Mouse (Mus musculus): ENCODE data around the gene Lmntd1.
"Not testable (repeated sequence)": the region's sequence is repeated elsewhere in the genome, so short reads cannot be mapped to it uniquely, and the experiment has no call there.

Lmntd1 gene

DNA sequence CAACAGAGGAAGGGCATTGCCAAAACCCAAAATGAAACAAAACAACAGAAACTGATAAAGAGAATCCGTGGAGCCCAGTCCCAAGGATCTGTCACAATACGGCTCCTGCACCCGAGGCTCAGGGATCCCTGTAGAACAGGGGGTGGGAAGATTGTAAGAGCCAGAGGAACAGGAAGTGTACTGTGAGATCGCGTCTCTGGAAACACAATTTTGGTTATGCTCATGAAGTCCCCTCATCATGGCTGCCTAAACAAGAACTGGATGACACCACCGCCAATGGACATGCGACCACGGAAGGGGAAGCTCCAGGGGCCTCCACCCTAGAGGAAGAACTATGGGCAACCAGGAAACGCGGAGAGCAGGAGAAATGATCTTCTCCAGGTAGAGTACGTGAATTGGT is 271.3 kb downstream of the Lmntd1 start:
- no peak for DNase-seq (ENCODE audit: low spot score in 2 of 2)

DNA sequence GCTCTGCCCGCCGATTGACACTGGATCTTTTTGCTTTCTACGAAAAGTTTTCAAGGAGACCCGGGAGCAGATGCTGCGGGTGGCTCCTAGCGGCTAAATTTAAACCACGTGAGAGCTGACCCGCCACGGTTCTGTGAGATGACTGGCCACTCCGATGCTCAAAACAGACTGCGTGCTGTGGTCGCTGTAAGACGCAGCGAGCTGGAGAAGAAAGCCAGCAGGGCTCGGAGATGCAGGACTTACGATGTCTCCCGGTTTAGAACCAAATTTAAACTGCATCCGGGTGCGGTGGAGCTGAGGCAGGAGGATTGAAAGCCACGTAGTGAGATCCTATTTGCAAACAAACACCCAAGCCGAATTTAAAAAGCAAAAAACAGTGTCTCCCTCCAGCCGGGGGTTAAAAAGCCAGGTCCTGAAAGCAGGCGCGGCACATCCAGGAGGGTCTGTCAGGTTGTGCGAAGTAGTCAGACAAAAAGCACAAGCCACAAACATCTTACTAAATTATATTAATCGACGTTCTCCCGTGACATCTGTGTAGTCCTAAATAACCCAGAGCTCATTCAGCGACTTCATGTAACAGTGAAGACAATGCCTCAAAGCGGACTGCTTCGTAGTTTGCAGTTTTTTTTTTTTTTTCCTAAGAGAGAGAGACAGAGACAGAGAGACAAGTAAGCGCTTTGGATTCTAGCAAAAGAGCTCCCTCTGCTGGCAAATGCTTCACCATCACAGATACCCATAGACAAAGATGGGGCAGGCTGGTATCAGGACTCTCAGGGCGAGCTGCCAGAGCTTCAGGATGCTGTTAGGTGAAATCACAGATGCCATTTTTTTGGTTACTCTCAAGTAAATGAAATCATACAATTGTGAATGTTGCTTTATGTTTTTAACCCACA is 272.6 kb downstream of the Lmntd1 start:
- peak; percentile 54 to 84 for DNase-seq (ENCODE audit: low spot score in 2 of 2)

DNA sequence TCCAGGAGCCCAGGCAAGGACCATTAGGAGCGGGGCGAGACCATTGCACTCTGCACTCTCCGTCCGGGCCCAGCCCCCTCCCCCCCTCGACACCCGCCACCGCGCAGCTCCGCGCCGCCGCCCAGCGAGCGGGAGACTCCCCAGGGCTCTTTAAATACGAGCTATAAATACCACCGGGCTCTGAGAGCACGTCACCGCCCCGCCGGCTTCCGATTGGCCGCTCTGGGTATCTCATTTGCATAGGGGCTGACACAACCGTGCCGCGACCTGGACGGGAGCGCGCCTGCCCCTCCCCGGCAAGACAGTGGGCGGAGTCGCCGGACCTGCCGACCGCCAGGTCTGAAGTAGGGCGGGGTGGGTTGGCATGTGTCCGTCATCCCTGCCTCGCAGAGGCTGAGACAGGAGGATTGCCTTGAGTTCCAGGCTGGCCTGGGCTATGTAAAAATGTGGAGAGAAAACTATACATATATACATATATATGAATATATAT is 273.4 kb downstream of the Lmntd1 start:
- peak; percentile 85 to 95 for DNase-seq (ENCODE audit: low spot score in 2 of 2)

DNA sequence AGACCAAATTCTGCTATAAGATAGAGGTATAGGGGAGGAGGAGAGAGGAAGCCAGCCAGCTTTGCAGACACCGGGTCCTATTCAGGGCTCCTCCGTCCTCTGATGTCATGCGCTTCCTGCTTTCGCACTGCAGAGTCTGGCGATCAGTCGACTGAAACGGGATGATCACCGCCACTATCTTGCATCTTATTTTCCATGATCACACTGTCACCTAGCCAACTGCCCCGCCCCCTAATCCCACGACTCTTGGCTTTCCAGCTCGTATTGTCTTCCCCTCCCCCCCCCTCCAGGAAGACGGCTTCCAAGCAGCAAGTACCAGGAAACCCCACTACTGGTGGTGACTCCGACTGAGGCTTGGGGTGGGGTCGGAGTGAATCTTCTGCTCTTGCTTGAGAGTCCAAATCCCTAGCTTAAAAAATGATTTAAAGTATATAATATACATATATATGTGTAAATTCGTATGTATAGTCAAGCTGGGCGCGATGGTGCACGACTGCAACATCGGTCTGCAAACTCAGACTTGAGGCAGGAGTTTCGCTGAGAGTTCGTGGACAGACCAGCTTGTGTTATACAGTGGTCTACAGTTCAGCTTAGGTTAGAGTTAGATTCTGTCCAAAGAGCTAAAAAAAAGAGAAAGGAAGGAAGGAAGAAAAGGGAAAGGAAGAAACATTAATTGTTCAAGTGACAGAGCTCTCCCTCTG is 274.0 kb downstream of the Lmntd1 start:
- peak; percentile 31 to 60 for DNase-seq (ENCODE audit: low spot score in 2 of 2)

DNA sequence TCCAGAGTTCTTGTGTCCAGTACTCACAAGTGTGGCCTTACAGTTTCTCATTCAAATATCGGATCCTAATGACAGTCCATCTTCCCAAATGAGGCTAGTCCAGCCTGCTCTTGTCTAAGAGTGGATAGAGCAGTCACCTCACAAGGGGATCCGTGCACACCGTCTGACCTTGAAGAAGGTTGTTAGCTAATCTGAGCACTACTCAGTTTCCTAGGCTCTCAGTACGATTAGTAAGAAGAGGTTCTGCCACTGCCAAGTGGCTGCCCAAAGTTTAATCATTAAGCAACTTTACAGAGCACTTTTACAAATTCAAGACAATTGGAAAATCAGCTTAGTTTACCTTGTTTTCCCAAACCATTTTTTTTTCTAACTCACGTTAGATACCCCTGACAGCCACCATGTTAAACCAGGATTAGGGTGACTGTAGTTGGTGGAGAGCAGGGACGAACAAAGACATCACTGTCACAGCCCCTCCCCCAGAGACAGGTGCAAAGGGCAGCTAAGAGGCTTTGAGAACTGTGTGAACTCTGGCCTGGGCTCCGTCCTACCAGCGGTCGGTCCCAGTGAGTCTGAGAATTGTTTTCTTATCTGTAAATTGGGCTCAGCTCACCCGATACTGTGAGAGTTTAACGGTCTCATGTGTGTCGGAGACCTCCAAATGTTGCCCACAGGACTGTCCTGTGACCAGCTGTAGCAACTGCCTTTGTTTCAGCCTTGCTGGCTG is 275.4 kb downstream of the Lmntd1 start:
- no peak for DNase-seq (ENCODE audit: low spot score in 2 of 2)

DNA sequence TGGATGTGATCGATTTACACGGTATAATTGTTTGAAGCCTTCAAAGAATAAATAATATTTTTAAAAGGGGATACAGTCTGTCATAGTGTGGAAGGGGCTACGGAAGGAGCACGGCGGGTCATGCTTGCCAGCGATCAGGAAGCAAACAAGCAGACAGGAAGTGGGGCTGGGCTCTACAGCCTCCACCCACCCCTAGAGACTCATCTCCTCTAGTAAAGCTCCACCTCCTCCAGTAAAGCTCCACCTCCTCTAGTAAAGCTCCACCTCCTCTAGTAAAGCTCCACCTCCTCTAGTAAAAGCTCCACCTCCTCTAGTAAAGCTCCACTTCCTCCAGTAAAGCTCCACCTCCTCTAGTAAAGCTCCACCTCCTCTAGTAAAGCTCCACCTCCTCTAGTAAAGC is 276.6 kb downstream of the Lmntd1 start:
- not testable (repeated sequence) for DNase-seq (ENCODE audit: low spot score in 2 of 2)

DNA sequence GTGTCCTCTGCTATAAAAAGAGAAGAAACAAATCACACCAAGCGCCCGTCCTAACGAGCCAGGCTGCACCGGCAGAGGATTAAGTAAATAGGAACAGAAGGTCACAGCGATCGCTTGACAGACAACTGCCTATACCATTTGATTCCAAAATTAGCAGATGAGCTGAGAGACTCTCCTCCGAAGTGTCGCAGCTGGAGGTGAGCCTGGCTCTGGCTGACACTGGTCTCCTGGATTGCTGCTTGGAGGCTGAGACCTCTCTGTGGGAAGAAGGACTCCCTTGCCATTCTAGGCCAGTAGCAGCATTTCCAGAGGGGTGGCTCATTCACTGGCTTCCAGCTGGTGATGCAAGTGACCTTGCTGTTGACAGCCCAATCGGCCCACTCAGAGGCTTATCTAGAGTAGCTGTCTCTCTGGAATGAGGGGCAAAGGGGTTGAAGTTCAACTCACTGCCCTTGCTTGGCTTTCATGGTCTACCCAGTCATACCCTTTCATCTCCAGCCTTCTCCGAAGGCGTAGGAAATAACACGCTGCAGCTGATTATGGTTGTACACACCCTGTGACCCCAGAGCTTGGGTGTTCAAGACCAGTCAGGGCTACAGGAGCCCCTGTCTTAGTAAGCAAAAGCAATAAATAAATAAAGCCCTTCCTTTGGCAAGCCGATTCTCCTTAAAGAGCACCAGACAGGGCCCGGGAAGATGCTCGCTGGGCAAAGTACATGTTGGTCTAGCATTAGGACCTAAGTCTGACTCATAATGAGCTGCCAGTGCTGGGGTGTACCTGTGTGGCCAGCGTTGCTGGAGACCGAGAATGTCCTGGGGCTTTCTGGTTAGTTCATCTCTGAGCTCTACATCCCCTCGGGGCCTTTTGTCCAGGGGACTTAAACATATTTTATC is 278.0 kb downstream of the Lmntd1 start:
- DNase-seq (ENCODE audit: low spot score in 2 of 2) = no peak

DNA sequence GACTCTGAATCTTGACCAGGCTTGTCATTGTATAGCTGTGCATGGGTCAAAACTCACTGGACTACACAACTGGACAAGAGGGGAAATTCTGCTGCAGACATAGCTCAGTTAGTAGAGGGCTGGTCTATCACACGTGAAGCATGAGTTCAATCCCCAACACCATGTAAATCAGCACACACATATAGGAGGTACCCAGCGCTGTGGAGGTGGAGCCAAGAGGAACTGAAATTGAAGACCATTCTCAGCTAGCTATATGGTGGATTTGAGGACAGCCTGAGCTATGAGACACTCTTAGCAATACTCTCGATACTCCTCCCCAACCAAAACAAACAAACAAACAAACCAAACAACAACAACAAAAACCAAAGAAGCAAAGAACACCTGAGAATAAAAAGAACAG is 279.9 kb downstream of the Lmntd1 start:
- DNase-seq (ENCODE audit: low spot score in 2 of 2) = no peak

DNA sequence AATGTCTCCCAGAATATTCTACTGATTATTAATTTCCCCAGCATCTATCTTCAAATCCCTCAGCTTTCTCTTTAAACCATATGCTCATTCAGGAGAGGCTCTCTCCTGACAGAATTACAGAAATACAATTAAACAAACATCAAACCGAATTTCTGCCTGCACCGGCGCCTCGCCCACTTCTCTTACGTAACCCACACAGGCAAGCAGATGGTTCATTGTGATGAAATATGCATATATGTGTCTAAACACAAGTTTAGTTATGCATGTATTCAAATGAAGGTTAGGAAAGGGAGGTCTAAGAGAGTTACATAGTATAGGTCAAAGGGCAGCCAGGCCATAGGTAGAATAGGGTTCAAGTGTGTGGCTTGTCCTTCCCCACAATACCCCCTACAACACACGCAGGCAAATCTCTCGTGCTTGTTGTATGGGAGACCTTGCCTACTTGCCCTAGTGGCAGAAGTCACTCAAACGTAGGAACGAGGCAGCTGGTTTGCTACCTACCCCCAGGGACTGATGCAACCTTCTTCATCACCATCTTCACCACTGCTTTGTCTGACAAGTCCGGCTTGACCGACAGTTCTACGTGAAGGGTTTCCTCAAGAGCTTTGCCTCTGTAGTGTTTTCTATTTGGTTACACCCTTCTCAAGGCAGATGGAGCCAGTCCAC is 287.8 kb downstream of the Lmntd1 start:
- no peak for DNase-seq (ENCODE audit: low spot score in 2 of 2)

DNA sequence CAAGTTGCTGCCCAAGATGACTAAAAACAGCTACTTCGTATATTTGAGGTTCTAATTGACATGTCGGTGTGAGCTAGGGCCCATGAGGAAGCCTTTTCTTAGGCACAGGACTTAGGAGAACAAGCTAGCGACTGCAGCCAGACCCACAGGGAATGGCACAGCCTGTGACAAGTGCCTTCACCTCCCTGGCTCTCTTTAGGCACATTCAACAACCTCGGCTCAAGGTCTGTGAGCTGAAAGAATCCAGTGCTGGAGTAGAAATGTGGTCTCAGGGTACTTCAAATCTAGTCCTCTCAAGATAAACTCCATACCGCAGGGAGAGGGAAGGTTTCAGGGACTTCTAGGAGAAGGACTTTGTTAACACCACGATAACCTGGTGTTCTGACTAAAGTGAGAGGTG is 289.0 kb downstream of the Lmntd1 start:
- DNase-seq (ENCODE audit: low spot score in 2 of 2) = no peak

DNA sequence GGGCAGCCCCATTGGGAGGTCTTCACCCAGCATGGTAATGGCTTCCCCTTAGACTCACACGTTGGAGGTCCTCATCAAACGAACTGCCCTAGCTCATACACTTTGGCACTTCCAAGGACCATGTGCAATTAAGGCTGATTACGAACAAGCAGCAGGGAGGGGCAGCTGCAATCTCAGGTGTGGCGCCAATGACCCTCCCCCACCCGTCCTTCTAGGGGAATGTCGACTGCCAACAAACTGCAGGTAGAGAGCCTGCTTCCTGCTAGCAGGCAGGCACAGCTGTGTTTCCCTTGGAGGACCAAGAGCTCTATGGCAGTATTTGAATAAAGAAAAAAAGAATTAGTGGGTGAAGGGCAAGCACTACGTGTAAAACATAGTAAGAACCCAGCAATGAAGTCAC is 289.6 kb downstream of the Lmntd1 start:
- DNase-seq (ENCODE audit: low spot score in 2 of 2) = no peak

DNA sequence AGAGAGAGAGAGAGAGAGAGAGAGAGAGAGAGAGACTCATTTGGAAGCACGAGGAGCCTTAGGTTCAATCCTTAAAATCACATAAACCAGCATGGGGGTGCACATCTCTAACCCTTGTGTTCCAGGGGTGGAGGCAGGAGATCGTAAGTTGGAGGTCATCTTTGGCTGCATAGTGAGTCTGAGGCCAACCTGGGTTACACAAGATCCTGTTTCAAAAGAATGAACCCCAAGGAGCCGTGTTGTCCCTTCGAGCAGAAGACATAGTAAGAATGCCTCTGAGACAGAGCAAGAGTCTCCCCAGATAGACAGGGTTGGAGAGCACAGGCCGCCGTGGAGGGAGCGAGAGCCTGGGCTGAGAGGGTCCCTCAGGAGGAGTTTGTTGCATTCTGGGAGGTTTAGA is 291.9 kb downstream of the Lmntd1 start:
- no peak for DNase-seq (ENCODE audit: low spot score in 2 of 2)

DNA sequence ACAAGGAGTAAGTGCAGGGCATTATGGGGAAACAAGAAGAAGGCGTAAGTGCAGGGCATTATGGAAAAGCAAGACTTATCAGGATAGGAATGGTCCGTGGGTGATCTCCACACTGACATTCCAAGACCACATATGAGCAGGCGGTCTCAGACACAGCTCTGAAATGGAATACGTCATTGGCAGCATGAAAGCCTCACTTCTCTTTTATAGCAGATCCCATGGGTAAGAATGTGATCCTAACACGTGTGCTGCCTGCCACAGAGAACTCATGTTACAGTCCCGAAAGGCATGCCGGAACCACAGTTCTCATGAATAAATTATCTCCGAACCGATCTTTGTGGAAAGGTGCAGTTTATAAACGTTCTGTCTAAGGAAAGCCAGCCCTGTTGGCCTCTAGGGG is 294.0 kb downstream of the Lmntd1 start:
- DNase-seq (ENCODE audit: low spot score in 2 of 2) = no peak

Data from spleen, postnatal 10 days (tissue).